Mouse (Mus musculus) liver, postnatal 0 days (tissue): Measurements from ENCODE around the gene Dtnbp1.

Source experiments
- CTCF ChIP-seq: sonication (generic); IDR thresholded peaks from 2 replicates; pipeline ENCODE4 v1.5.1; 2016; ENCODE audit warnings: antibody characterized with exemption, low read depth
- EP300 ChIP-seq: IDR thresholded peaks from 2 replicates; pipeline ENCODE4 v1.6.1; 2016; ENCODE audit warnings: antibody characterized with exemption, low read depth, mild to moderate bottlenecking

DNA sequence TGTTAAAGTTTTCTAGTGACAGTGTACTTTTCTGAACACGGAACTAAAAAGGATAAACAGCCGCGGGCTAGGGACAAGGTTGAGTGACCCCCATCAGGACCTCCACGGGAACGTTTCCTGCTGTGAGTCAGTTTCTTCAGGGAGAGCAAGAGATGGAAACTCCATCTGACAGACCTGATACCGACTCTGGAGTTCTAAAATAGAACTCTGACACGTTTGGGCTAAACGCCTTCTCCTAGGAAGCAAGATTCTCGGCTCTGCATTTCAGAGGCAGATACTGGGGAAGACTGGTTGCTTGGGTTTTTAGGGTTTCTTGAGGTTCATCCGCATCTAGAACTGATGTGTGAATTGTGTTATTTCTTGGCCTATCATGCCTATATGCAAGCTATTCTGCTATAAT, 29.4 kb upstream of the Dtnbp1 start:
- TF ChIP-seq EP300 (no peak), CTCF (no peak)
